ENCODE assay signal across 11 mouse cellular contexts in genomic region chr8:46888575-46888974, GRCm38 (mm10).
DNase-seq lines count a peak whose midpoint lies in the region; ATAC-seq and TF ChIP-seq lines count a peak whose summit lies in the region.
"Had no signal": no experiment of that assay in that cellular context is flagged by ENCODE, and none has a peak within 500 bp of the region (broad histone marks: within the 10 kb centered on the region; RNA-seq: fewer than 3 reads in every experiment).

No protein-coding gene starts in this region.

- no peaks in the 10 kb centered on the region for H3K27me3 ChIP-seq in heart, embryonic 12.5 days (replicated peaks)
- H3K27me3 ChIP-seq: liver, embryonic 13.5 days had no signal

- H3K36me3 ChIP-seq in heart, embryonic 12.5 days = no peaks in the 10 kb centered on the region
- H3K36me3 ChIP-seq: liver, embryonic 13.5 days had no signal

- peaks cover 34% of the 10 kb centered on the region for H3K4me1 ChIP-seq in heart, embryonic 12.5 days (replicated peaks)

- no peak for TF ChIP-seq CTCF in layer of hippocampus, adult 2 months (conservative IDR thresholded peaks at IDR 0.05)
- TF ChIP-seq CTCF in brain, embryonic 14.5 days (IDR thresholded peaks at IDR 0.05; ENCODE audit: borderline replicate concordance, extremely low read depth, insufficient read depth, insufficient read length) = no peak

- WGBS in heart, embryonic 12.5 days = 36% methylated on average over 4 of the region's 4 CpGs

- peak overlapping the region; percentile 32; the same call in 1 of the 2 replicates for H3K27ac ChIP-seq in layer of hippocampus, adult 2 months
- H3K27ac ChIP-seq in heart, embryonic 12.5 days (ENCODE audit: poor library complexity, severe bottlenecking) = peak overlapping the region; percentile 58
- H3K27ac ChIP-seq: liver, embryonic 13.5 days had no signal

- peak; percentile 64 for ATAC-seq in heart, embryonic 12.5 days (ENCODE audit: insufficient number of reproducible peaks, low FRiP score)

- H3K9me3 ChIP-seq in heart, embryonic 12.5 days (replicated peaks) = no peaks in the 10 kb centered on the region
- H3K9me3 ChIP-seq: liver, embryonic 13.5 days had no signal

- H3K4me3 ChIP-seq in layer of hippocampus, adult 2 months = no peak overlapping the region
- no peak overlapping the region for H3K4me3 ChIP-seq in heart, embryonic 12.5 days
- H3K4me3 ChIP-seq: liver, embryonic 13.5 days had no signal

- H3K4me2 ChIP-seq in heart, embryonic 12.5 days = no peak overlapping the region
- H3K4me2 ChIP-seq: liver, embryonic 13.5 days had no signal

- intact Hi-C loops in left cerebral cortex, postnatal 4 days (cut with DNase I) = no loop called here

- TF ChIP-seq POLR2A in brain, embryonic 14.5 days (IDR thresholded peaks at IDR 0.05; ENCODE audit: borderline replicate concordance, extremely low read depth, insufficient read depth, insufficient read length, poor library complexity, severe bottlenecking) = no peak

- no peak for DNase-seq in layer of hippocampus, adult 2 months (ENCODE audit: low spot score in 2 of 2)
- DNase-seq in layer of hippocampus, adult 9-11 months = no peak
- peak; percentile 29 for DNase-seq in brain, embryonic 14.5 days (ENCODE audit: low read depth)
- DNase-seq in lung, postnatal 10 days = peak; percentile 68
- DNase-seq in adrenal gland, adult 18-20 months (ENCODE audit: low spot score in 2 of 2) = no peak
- no peak for DNase-seq in left cerebral cortex, postnatal 4 days
- DNase-seq in layer of hippocampus, adult 8-10 months (ENCODE audit: low spot score in 2 of 2) = no peak
- DNase-seq: adrenal gland, adult 2 months; cerebellum, postnatal 14 days; liver, embryonic 13.5 days had no signal

- H3K9ac ChIP-seq in heart, embryonic 12.5 days = no peak overlapping the region
- H3K9ac ChIP-seq: liver, embryonic 13.5 days had no signal

Comparison
In these comparisons a context has a peak if more than half of its experiments do, and no peak if none do; other contexts are left out.
1. DNase-seq: peak in brain, embryonic 14.5 days (single experiment) and lung, postnatal 10 days (single experiment); none in layer of hippocampus, adult 2 months (0 of 2), layer of hippocampus, adult 9-11 months (single experiment), adrenal gland, adult 18-20 months (0 of 2), left cerebral cortex, postnatal 4 days (single experiment) and layer of hippocampus, adult 8-10 months (0 of 2).